Mouse (Mus musculus): ENCODE data around the gene Anapc16. TPM values are rescaled to one million over a fixed set of nuclear protein-coding genes. Genes with fewer than 3 reads are reported as not detected.
"Not testable (repeated sequence)": the region's sequence is repeated elsewhere in the genome, so short reads cannot be mapped to it uniquely, and the experiment has no call there.

The Anapc16 gene
- total RNA-seq, 2 experiments from 2014 or later, result 66.9 to 73.1 TPM

- peak in 1 of 2 experiments; percentile 48 for DNase-seq (ENCODE audit: low spot score in 2 of 2)
Measured at GRCm38 (mm10) chr10:60002203-60002602, 732 bp downstream of the Anapc16 start.

- not testable (repeated sequence) for DNase-seq (ENCODE audit: low spot score in 2 of 2)
Measured at GRCm38 (mm10) chr10:60001663-60002062, 1.3 kb downstream of the Anapc16 start.

DNA sequence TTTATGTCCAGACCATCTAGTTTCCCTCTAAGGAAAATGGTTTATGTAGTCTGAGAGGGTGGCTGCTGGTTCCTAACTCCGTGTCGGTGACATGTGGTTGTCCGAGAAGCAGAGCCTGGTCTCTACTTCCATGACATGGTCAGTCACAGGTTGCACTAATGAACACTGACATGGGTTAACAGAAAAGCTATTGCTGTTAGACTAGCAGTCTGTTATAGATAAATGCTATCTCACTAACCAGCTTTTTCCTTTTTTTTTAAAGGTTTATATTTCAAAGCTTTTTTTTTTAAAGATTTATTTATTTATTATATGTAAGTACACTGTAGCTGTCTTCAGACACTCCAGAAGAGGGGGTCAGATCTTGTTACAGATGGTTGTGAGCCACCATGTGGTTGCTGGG lies 3.9 kb downstream of the Anapc16 start:
- DNase-seq (ENCODE audit: low spot score in 2 of 2), result no peak

- peak in 1 of 2 experiments; percentile 84 for DNase-seq (ENCODE audit: low spot score in 2 of 2)
Measured at GRCm38 (mm10) chr10:59997591-59997990, 5.3 kb downstream of the Anapc16 start.

GRCm38 (mm10) chr10:59995889-59996288 lies 7.0 kb downstream of the Anapc16 start:
- DNase-seq (ENCODE audit: low spot score in 2 of 2), result no peak

- not testable (repeated sequence) for DNase-seq (ENCODE audit: low spot score in 2 of 2)
Measured at GRCm38 (mm10) chr10:59993813-59994212, 9.1 kb downstream of the Anapc16 start.

- DNase-seq (ENCODE audit: low spot score in 2 of 2), result no peak
Measured at GRCm38 (mm10) chr10:59992024-59992423, 10.9 kb downstream of the Anapc16 start.

DNA sequence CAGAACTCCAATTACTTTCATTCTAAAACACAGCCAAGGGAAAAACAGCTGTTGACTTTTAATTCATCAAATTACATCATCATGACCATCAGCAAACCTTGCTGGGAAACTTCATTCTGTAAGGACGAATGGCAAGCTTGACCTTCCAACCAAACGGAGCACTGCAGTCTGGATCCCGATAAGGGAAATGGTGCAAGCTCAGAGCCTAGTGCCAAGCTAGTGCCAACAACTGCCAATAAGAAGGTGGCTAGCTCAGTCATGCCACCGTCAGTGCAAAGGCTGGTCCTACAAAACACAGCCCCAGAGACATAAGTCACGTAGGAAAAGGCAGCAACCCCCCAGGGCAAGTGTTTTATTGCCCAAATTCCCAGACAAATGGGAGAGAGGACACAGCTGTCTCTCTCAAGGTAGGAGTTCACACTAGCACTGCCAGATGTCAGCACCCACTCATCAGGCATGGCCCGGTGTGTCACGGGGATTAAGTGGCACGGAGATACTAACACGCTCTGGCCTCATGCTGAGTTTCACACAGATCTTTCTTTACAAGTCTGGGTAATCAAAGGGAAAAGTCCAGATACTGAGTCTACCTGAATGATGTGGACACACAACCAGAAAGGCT lies 11.6 kb downstream of the Anapc16 start:
- DNase-seq (ENCODE audit: low spot score in 2 of 2), result no peak

DNA sequence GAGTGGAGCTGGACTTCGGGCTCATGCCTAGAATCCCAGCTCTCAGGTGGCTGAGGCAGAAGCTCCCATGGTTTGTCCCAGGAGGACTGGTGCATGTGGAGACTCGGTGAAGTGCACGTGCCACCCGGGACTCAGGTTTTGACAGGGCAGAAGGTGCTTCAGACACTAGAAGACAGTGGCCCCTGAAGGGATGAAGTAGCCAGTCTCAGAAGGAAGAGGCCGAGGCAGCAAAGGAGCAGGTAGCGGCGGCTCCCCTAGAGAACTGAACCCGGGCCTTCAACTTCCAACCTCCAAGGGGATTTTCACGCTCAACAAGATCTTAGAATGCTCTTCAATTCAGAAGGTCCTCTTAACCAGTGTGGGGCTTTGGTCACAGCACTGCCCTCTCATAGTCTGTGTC lies 12.5 kb downstream of the Anapc16 start:
- DNase-seq (ENCODE audit: low spot score in 2 of 2), result no peak

GRCm38 (mm10) chr10:59988036-59988435 lies 14.9 kb downstream of the Anapc16 start:
- DNase-seq (ENCODE audit: low spot score in 2 of 2), result no peak

- DNase-seq (ENCODE audit: low spot score in 2 of 2), result peak in 1 of 2 experiments; percentile 42
Measured at GRCm38 (mm10) chr10:59982379-59982873, 20.5 kb downstream of the Anapc16 start.

GRCm38 (mm10) chr10:59981792-59982191 lies 21.1 kb downstream of the Anapc16 start:
- no peak for DNase-seq (ENCODE audit: low spot score in 2 of 2)

- no peak for DNase-seq (ENCODE audit: low spot score in 2 of 2)
Measured at GRCm38 (mm10) chr10:59981336-59981735, 21.6 kb downstream of the Anapc16 start.

DNA sequence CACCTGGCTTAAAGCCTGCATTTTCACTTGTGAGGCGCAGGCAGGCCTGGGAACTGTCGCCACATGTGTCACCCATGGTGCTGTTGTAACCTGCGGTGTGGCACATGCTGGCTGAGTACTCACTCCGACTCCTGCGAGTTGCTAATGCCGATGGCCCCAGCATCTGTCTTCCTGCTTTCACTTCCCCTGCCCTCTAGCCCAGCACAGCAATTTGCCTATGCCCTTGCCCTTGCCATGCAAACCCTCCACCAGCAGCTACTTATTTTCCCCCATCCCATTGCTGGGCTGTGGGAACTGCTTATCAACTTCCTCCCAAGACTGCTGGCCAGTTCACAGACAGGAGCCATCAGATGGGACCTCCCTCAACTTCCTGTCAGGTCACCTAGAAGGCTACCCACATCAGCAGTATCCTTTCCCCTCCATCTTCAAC lies 22.1 kb downstream of the Anapc16 start:
- no peak for DNase-seq (ENCODE audit: low spot score in 2 of 2)

DNA sequence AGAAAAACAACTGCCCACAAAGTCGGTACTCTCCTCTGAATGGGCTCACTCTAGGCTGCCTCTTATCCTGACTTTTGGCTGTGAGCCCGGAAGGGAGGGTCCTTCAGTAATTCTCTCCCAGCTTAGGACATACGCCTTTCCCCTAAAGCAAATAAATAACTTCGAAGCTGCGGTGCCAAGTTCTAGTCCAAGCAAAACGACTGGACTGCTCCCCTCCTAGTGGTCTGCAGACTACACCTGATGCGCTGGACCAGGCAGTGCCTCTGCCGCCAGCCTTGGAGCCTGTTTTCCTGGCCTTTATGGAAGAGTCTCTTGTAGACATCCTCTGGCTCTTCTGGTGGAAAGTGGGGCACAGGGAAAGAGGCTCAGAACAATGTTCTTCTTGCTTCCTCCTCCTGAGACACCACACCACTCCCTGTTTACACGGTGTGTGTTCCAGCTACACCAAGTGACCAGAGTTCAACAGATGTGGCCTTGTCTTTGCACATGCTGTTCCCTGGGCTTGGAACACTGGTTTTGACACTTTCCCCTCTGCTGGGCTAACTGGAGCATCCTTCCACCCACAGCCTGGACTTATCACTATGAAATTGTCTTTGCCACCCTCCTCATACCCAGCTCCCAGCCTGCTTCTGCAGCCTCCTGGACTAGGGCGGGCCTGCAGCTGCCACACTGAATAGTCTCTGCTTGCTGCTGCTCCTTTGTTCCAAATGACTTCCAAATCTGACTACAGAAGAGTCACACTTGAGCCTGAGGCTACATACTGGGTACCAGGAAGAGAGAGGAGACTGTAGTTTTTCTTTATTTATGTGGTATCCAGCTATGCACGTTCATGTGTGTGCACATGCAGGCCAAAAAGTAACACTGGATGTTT lies 23.8 kb downstream of the Anapc16 start:
- DNase-seq (ENCODE audit: low spot score in 2 of 2), result peak in 1 of 2 experiments; percentile 66

DNA sequence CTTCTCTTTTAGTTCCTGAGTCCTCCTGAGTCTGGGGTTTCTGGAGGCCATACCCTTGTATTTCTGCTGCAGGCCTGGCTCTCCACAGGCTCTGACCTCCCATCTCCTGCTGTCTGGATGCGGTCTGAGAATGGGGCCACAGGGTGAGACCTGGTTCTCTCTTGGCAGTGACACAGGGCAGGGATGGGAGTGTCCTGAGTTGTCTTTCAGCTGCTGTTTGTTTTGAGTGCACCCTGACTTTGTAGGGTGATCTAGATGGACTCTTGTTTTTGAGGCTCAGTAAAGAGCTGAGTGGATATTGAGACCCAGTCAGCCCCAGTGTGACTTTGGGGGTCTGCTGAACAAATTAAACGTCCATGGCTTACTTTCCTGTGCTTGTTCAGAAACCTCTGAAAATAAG lies 24.5 kb downstream of the Anapc16 start:
- no peak for DNase-seq (ENCODE audit: low spot score in 2 of 2)

GRCm38 (mm10) chr10:59977715-59978343 lies 25.1 kb downstream of the Anapc16 start:
- peak in 1 of 2 experiments; percentile 39 for DNase-seq (ENCODE audit: low spot score in 2 of 2)

- DNase-seq (ENCODE audit: low spot score in 2 of 2), result no peak
Measured at GRCm38 (mm10) chr10:59977141-59977540, 25.8 kb downstream of the Anapc16 start.

DNA sequence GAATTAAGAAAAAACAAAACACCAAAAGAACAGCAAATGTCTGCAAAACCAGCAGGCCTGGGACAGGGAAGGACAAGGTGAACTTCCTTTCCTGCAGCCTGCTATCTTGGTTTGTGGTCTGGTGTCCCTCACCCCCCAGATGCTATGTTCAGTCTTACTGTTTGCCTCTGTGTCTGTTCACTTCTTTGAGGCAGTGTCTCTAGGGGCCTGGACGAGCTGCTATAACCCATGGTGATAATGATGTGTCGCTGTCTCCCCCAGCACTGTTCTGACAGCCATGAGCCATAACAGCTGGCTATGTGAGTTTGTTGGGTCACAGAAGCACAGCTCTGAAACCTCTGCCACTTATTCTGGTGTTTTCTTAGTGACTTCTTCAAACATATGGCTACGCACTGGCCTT lies 28.1 kb downstream of the Anapc16 start:
- no peak for DNase-seq (ENCODE audit: low spot score in 2 of 2)

- DNase-seq (ENCODE audit: low spot score in 2 of 2), result peak in 1 of 2 experiments; percentile 75
Measured at GRCm38 (mm10) chr10:59974191-59974664, 28.7 kb downstream of the Anapc16 start.

GRCm38 (mm10) chr10:59973400-59973799 lies 29.5 kb downstream of the Anapc16 start:
- DNase-seq (ENCODE audit: low spot score in 2 of 2), result no peak

DNA sequence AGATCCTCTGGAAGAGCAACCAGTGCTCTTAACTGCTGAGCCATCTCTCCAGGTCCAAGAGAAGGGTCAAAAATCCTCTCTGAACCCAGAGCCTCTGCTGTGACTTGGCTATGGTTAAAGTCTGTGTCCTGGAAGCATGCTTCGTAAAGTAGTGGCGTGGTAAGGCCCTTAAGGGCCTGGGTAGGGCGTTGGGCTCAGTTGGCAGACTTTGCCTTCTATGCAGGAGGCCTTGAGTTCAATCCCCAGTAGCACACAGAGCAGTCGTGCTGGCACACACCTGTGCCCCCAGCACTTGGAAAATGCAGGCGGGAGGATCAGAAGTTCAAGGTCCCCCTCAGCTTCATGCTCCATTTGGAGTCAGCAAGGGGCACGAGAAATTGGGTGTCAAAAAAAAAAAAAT lies 29.9 kb downstream of the Anapc16 start:
- no peak for DNase-seq (ENCODE audit: low spot score in 2 of 2)

Measured in layer of hippocampus, adult 18-20 months (tissue).